Mouse (Mus musculus): ENCODE measurements around the gene BC051142.

BC051142 gene

DNA sequence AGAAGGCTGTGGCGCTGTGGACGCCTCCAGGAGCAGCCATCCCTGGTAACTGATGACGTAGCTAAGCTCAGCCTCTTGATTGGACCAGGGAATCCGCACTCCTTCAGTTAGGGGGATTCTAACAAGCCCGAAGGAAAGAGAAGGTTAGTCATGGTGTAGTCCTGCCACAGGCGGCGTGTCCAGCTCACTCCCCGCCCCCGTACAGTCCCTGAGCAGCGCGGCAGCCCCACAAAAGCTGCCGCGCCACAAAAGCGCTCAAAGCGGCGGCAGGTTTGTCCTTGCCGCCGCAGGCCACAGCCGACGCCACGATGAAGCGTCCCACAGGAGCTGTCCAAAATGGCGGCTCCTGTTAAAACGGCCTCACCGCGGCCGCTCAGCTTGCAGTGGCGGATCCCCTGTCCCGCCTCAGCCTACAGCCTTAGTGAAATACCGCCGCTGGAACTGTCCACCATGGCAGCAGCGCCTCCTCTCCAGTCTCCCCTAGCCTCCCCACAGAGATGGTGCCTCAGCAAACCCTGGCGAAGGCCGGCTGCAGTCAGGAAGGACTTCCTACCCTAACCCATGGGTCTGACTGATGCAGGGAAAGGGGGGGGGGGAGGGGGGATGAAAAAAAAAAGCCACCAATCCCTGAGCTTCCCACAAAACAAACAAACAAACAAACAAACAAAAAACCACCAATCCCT lies at the start of gene BC051142:
Gene BC051142 (plus strand): TSS at position 110 of the 683 bp plus-strand sequence.
- DNase-seq (ENCODE audit: low spot score): peak; percentile 61

DNA sequence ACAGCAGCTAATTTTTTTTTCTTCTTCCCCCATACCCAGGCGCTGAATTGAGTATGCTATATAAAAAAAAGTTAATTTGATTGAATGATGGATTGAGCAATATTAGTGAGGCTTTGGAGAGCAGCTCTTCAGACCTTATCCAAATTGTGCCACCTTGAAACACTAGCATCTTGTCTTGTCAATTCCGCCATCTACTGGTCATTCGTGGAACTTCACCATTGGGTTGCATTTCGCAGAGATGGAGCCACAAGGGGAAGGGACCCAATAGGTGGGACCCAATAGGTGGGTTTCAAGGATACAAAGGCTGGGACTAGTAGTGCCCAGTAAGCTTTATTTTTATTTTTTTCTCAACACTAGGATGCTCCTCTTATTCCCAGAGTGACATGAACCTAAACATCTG lies 49.2 kb upstream of the BC051142 start:
- peak; percentile 41 for DNase-seq (ENCODE audit: low spot score)

DNA sequence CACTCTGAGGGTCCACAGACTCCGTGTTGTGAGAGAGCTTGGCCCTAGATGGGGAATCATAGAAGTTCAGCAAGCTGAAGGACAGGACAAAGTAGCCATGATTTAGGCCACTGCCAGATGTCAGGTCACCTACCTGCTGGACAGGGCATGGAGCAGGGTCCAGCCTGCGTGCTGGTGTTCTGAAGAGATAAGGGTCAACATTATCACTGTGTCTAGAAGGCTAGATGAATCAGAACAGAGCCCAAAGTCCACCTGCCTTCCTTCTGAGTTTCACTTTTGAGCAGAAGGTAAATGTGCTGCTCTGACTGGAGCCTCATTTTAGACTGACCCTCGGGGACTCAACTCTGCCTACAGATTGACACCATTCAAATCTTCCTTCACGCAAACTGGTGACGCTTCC lies 44.1 kb upstream of the BC051142 start, which contains the start of gene Btnl2:
Gene Btnl2 (plus strand): TSS at position 284 of the 400 bp plus-strand sequence.
- DNase-seq (ENCODE audit: low spot score): no peak

DNA sequence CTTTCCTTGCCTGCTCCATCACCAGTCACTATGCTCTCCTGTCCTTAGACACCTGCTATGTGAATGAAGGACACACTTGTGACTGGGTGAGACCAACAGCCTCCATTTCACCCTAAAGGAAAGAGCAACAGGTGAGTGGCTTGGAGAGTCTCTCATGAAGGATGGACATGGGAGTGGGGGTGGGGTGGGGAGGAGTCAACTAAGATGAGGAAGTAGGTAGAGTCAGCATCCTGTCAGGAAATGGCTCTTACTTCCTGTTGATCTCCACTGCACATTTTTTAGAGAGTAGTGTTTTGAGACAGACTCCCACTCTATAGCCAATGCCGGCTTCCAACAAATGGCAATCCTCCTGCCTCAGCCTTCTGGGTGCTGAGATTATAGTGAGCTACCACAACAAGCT lies 43.7 kb upstream of the BC051142 start:
- DNase-seq (ENCODE audit: low spot score): no peak

DNA sequence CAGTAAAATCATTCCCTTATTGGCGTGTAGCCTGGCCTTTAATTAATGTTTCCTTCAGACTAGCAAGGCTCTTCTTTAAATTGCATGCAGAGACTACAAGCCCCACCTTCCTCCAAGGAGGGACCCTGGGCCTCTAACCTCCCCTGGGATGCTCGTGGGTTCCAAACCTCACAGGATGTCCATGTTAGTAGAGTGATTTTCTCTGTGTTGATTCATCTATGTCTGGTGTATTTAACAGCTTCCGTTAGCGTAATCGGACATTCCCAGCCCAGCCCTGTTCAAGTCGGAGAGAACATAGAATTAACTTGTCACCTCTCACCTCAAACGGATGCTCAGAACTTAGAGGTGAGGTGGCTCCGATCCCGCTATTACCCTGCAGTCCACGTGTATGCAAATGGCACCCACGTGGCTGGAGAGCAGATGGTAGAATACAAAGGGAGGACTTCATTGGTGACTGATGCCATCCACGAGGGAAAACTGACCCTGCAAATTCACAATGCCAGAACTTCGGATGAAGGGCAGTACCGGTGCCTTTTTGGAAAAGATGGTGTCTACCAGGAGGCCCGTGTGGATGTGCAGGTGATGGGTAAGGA lies 35.6 kb upstream of the BC051142 start:
- no peak for DNase-seq (ENCODE audit: low spot score)

DNA sequence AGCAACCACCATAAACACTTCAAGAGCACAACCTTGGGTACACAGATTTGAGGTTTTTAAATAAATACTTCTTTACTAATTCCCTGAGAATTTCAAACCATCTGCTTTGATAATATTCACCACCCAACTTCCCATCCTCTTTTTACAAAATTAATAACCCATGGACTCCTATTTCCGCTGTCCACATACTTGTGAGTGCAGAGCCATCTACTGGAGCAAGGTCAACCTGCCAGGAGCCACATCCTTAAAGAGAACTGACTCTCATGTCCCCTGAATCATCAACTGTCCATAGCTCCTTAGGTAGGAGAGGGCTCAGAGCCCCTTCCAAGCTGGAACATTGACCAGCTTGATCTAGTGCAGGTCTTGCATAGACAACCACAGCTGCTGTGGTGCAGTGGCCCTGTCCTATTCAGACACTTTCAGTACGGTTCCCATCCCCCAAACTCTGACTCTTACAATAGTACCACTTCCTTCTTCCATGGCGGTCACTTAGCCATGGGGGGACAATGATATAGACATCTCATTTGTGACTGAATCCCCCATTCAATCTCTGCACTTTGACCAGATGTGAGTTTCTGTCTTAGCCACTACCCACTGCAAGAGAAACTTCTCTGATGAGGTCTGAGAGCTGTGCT lies 34.8 kb upstream of the BC051142 start:
- no peak for DNase-seq (ENCODE audit: low spot score)

DNA sequence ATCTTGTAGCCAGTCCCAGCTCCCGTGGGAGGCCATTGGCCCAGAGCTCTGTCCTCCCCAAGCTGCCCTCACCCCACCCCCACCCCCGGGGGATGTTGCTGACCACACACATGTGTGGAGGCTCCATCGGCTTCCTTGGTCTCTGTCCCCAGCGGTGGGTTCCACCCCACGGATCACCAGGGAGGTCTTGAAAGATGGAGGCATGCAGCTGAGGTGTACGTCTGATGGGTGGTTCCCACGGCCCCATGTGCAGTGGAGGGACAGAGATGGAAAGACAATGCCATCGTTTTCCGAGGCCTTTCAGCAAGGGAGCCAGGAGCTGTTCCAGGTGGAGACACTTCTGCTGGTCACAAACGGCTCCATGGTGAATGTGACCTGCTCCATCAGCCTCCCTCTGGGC lies 33.6 kb upstream of the BC051142 start:
- no peak for DNase-seq (ENCODE audit: low spot score)

DNA sequence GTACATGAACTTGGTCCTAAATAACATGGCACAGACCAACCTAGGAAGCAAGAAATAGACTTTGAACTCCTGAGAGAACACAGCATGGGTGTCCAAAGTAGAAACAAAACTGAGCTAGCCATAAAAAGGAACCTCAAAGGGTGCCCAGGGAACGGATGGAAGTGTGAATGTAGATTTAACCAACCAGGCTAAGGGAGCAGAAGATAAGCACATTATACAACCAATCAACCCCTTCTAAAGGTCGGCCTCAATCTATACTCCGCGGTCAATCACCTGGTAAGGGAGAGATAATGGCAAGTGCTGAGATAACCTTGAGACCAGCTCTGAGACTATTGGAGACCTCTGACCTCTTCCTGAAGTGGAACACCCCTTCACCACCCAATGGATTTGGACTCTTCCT lies 28.1 kb upstream of the BC051142 start:
- DNase-seq (ENCODE audit: low spot score): no peak

DNA sequence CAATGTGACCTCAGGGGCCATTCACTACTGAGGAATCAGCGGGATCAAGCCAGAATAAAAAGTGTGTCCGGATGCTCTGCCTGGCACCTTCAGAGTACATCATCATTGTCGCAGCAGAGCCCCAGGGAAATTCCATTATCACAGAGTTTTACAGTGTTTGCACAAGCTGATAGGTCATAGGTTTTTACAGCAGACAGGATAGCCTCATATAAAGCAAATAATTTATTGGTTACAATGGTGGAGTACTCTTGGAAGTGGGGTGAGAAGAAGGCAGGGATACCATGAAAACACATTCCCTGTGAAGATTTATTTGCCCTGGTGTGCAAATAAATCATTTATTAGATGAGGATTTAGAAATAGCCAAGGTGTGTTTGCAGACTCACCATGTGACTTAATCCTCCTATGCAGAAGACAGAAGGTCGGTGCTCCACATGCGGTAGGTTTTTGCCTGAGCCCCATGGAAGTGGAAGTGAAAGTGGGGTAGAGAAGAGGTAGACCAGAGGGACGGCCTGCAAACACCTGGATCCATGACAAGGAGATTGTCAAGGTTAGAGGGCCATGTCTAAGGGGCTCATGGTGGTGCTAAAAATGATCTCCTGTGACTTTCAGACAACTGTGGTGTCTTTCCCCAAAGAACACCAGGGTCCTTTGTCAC lies 25.4 kb upstream of the BC051142 start:
- DNase-seq (ENCODE audit: low spot score): no peak

DNA sequence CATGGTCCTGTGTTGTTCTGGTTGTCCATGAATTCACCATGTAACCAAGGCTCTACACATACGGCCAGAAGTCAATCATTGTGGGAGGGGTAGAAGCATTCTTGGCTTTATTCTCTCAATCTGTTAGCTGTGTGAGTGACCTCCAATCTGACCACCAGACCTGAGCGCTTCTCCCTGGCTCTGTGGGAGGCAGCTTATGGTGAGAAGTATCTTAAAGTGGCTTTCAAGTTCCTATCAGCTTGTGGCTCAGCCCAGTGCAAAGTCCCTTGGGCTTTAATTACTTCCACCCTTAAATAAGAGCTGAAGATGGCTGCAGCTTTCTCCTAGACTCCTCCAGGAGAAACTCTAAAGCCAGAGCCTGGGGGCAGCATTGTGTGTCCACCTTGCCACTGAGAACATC lies 21.8 kb upstream of the BC051142 start, which contains the start of gene Btnl1:
Gene Btnl1 (plus strand): TSS at position 286 of the 400 bp plus-strand sequence.
- DNase-seq (ENCODE audit: low spot score): no peak

DNA sequence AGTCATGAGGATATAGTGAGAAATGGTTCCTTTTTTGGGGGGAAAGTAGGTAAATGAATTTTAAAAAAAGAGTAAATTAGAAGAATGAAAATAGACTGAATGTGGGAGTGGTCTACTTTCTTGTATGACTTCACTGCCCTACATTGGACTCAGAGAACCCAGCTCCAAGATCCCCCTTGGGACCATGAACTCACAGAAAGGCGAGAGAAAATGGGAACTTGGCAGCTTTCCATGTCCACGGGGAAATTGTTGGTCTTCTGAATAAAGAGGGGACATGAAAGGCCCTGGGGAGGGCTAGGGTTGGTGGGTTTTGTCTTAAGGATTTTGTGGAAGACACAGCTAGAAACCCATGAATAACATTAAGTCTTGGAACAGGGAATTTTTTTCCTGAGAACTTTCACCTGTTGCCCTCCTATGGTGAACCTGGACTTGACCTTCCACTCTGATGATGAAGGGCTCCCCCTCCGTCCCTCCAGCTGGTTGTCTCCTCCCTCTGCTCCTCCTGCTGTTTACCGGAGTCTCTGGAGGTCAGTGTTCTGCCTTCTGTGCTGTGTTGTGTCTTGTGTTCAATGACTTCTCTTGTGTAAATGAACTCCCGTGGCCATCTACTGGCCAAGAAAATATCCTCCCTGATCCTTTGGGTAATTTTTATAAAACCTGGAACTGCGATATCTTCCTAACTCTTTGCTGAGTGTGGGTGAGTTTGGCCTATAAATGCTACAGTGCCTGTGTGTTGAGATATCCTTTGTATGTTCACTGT lies 21.0 kb upstream of the BC051142 start:
- no peak for DNase-seq (ENCODE audit: low spot score)

DNA sequence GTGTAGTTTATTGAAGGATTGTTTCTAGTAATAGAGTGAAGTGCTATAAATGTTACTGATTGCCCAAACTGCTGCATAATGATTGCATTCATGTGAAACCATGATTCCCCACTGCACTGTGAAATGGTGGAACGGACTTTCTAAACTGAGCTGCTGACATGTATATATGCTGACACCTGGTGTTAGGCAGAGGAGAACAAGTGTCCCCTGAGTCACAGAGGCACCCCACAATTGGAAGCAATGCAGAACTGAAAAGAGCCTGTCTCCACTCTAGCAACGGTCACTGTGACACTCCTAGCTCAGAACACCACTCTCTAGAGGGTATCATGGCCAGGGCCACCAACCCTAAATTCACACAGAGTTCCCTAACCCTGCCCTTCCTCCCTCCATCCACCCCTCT lies 19.9 kb upstream of the BC051142 start:
- DNase-seq (ENCODE audit: low spot score): no peak

DNA sequence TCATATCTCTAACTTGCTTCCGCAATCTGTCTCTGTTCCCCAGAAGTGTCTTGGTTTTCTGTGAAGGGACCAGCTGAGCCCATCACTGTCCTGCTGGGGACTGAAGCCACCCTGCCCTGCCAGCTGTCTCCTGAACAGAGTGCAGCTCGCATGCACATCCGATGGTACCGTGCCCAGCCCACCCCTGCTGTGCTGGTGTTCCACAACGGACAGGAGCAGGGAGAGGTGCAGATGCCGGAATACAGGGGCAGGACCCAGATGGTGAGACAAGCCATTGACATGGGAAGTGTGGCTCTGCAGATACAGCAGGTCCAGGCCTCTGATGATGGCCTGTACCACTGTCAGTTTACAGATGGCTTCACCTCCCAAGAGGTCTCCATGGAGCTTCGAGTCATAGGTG lies 19.2 kb upstream of the BC051142 start:
- DNase-seq (ENCODE audit: low spot score): no peak

DNA sequence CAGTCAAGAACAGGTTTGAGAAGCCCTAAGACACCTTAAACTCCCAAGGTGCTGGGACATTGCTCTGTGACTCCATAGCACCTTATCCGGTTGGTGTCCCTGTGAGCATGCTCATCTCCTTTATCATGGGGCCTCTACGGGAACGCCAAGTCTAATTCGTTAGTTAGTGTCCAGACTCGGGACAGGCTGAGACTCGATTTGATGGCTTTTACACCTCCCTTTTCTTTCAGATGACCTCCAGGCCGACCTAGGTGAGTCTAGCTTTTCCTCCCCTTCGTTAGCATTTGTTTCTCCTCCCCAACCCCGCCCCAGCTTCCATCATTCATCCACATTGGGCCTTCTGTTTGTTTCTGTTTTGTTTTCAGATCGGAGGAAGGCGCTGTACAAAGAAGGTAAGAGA lies 16.7 kb upstream of the BC051142 start:
- DNase-seq (ENCODE audit: low spot score): no peak

DNA sequence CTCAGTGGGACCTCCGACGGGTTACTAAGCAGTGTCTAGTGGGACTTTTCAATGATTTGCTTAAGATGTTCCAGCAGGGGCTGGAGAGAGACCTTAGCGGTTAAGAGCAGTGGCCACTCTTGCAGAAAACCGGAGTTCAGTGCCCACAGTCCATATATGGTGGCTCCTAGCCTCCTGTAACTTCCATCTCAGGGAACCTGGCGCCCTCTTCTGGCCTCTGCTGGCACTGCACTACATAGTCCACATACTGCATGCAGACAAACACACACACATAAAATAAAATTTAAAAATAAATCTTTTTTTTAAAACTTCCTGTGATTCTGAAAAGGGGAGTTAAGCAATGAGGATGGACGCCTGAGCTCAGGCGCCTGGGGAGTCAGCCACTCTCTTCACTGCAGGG lies 15.4 kb upstream of the BC051142 start:
- no peak for DNase-seq (ENCODE audit: low spot score)

DNA sequence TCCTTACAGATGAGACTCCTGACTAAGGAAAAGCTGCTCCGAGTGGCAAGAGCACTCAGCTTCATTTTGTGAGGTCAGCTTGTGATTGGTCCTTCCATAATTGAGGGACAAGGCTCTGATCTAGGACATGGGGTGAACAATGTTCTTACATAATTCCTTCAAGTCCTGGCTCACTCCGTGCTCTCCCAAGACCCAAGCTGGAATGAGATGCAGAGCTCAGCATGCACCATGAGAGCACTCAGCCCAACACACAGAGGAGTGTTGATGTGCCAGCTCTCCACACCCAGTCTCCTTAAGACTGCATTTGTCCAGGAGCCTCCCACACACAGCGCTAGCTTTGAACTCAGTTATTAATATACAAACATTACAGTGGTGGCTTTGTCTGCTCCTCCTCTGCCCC lies 13.9 kb upstream of the BC051142 start:
- no peak for DNase-seq (ENCODE audit: low spot score)

DNA sequence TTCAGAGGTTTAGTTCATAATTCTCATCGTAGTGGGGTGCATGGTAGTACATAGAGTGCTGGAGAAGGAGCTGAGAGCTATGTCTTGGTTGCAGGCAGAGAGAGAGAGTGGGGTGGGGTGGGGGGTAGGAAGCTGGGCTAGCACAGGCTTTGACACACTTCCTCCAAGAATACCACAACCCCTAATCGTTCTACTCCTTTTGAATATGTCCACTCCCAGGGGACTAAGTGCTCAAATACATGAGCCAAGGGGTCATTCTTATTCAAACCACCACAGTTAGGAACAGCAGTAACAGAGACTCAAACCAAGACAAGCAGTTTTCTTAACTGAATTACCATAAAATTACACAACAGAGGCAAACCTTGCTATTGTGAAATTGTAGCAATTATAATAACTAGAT lies 12.0 kb upstream of the BC051142 start:
- no peak for DNase-seq (ENCODE audit: low spot score)

DNA sequence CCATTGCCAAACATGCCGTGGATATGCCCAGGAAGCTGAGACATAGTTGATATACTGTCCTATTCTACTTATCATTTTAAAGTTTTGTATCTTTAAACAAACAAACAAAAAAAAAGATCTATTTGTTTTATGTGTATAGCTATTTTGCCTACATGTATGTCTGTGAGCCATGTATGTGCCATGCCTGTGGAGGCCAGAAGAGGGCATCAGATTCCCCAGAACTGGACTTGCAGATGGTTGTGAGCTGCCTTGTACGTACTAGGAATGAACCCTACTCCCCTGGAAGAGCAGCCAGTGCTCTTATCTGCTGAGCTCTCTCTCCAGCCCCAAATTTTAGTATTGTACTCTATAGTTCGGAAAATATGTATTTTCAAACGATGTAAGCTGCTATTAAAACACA lies 10.1 kb upstream of the BC051142 start:
- DNase-seq (ENCODE audit: low spot score): no peak

DNA sequence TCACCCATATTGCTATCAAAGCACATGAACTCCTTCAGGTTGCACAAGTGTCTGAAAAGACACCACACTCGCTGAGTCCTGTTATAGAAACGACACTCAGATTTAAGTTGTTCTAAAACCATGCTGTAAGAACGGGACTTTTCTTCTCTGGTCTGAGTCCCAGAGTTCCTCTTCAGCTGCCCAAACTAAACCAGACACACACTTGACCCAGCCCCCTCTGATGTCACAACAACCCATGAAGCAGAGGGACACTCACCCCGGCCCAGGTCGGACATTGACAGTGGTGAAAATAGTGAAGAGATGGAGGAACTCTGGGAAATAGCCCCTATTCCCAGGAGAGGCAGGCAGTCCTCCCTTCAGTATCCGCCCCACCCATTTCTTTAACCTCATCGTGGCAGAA lies 7.1 kb upstream of the BC051142 start:
- no peak for DNase-seq (ENCODE audit: low spot score)

DNA sequence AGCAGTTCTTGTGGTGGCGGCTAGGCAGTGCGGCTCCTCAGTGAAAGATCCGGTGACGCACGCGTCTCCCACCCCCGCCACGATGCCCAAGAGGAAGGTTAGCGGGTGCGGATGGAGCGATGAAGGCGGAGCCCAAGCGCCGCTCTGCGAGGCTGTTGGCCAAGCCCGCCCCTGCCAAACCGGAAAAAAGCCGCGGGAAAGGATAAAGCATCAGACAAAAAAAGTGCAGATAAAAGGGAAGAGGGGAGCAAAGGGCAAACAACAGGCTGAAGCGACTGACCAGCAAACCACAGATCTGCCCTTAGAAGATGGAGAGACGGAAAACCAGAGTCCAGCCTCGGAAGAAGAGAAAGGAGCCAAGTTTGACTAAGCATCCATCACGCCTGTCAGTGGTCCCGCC lies 6.3 kb upstream of the BC051142 start:
- DNase-seq (ENCODE audit: low spot score): no peak

DNA sequence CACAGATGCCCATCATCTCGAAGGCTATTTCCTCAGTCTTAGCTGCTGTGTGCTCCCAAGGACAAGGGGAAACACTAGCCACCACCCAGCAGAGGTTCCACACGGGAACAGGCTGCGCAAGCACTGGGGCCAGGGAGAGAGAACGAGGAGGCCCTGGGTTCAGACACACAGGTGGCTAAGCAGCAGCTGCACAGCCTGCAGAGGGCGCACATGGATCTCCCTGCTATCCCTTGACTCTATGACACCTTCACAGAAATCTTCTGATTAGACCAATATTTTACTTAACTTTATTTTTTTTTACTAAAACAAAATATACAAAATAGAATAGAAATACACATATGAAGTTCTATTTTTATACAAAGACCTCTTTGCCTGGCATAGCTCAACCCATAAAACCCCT lies 1.3 kb upstream of the BC051142 start:
- no peak for DNase-seq (ENCODE audit: low spot score)

DNA sequence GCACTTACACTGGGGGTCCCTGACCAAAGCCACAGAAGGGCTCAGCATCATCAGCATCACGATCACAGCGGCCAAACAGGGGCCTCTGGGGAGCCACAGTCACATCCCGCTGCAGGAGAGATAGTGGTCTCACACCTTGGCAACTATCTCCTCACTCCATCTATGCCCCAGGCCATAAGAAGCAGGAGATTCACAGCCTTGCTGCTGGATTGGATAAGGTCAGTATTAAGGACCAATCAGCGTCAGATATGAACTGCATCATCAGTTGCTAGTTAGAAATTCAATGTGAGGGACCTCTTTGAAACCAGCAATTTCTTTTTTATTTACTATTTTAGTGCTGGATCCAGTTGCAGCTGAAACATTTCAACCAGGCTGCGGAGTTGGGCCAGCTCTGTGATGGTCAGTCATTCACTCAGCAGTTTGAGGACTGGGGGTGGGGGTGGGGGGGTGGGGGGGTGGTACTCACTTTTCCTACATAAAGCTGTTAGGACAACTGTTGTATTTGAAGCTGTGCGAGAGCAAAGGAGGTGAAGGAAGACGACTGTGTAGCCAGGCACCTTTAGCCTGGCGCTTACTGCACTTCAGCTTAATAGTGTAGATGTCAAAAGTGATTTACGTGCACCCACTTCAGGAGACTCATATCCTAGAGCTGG lies 436 bp upstream of the BC051142 start:
- DNase-seq (ENCODE audit: low spot score): no peak

Measured in ovary, postnatal 36 days (tissue).